Mouse (Mus musculus): ENCODE measurements around the gene Cdc25b. TPM values are rescaled to one million over a fixed set of nuclear protein-coding genes. Genes with fewer than 3 reads are reported as not detected.
A peak's percentile ranks its signal among the peaks of the same experiment; 100 is the strongest.
"Not testable (repeated sequence)": the region's sequence is repeated elsewhere in the genome, so short reads cannot be mapped to it uniquely, and the experiment has no call there.

The Cdc25b gene
- polyA plus RNA-seq, 1 experiment, result 73.8 TPM

- Histone ChIP-seq H3ac (ENCODE audit: control insufficient read depth, insufficient read length, low read depth) (no peak overlapping the region), H3K79me3 (ENCODE audit: low read depth) (no peaks in the 10 kb centered on the region), H3K36me3 (ENCODE audit: control insufficient read depth, insufficient read depth) (no peaks in the 10 kb centered on the region), H3K79me2 (ENCODE audit: control insufficient read depth, insufficient read depth) (no peaks in the 10 kb centered on the region), H3K27me3 (ENCODE audit: control insufficient read depth, insufficient read depth, insufficient read length) (no peaks in the 10 kb centered on the region), H3K4me3 (ENCODE audit: insufficient read depth, poor library complexity, severe bottlenecking) (no peak overlapping the region)
- TF ChIP-seq MYOG (IDR thresholded peaks at IDR 0.05; ENCODE audit: control insufficient read depth, extremely low read depth, insufficient read length) (no peak), CTCF (IDR thresholded peaks at IDR 0.05; ENCODE audit: control insufficient read depth, insufficient read depth, insufficient read length) (no peak), CEBPB (IDR thresholded peaks at IDR 0.05; ENCODE audit: low read depth) (no peak), USF1 (IDR thresholded peaks at IDR 0.05; ENCODE audit: low read depth) (no peak), MYOD1 (IDR thresholded peaks at IDR 0.05; ENCODE audit: control insufficient read depth, insufficient read length, low read depth) (no peak), MAX (IDR thresholded peaks at IDR 0.05) (no peak), FOSL1 (IDR thresholded peaks at IDR 0.05; ENCODE audit: insufficient read depth, low read length, poor library complexity, severe bottlenecking) (no peak)
Measured at GRCm38 (mm10) chr2:131225178-131225577, 38.4 kb downstream of the Cdc25b start.

DNA sequence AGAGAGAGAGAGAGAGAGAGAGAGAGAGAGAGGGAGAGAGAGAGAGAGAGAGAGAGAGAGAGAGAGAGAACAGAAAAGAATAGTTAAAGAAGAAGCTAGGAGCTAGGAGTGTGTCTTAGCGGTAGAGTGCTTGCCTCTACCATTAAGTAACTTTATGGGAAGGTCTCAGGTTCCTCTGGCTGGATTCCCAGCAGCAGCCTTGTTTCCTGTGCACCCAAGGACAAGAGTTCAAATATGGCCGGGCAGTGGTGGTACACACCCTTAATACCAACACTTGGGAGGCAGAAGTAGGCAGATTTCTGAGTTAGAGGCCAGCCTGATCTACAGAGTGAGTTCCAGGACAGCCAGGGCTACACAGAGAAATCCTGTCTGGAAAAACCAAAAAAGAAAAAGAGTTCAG, 39.9 kb downstream of the Cdc25b start:
- not testable (repeated sequence) for H3ac ChIP-seq (ENCODE audit: control insufficient read depth, insufficient read length, low read depth); H3K27me3 ChIP-seq (ENCODE audit: control insufficient read depth, insufficient read depth, insufficient read length); H3K79me3 ChIP-seq (ENCODE audit: low read depth); H3K36me3 ChIP-seq (ENCODE audit: control insufficient read depth, insufficient read depth); H3K4me3 ChIP-seq (ENCODE audit: insufficient read depth, poor library complexity, severe bottlenecking); H3K79me2 ChIP-seq (ENCODE audit: control insufficient read depth, insufficient read depth)

- TF ChIP-seq CEBPB (IDR thresholded peaks at IDR 0.05; ENCODE audit: low read depth) (no peak), MYOG (IDR thresholded peaks at IDR 0.05; ENCODE audit: control insufficient read depth, extremely low read depth, insufficient read length) (no peak), FOSL1 (IDR thresholded peaks at IDR 0.05; ENCODE audit: insufficient read depth, low read length, poor library complexity, severe bottlenecking) (no peak), MAX (IDR thresholded peaks at IDR 0.05) (no peak), MYOD1 (IDR thresholded peaks at IDR 0.05; ENCODE audit: control insufficient read depth, insufficient read length, low read depth) (no peak), USF1 (IDR thresholded peaks at IDR 0.05; ENCODE audit: low read depth) (no peak), CTCF (IDR thresholded peaks at IDR 0.05; ENCODE audit: control insufficient read depth, insufficient read depth, insufficient read length) (no peak)
- Histone ChIP-seq H3K79me2 (ENCODE audit: control insufficient read depth, insufficient read depth) (no peaks in the 10 kb centered on the region), H3K27me3 (ENCODE audit: control insufficient read depth, insufficient read depth, insufficient read length) (no peaks in the 10 kb centered on the region), H3K4me3 (ENCODE audit: insufficient read depth, poor library complexity, severe bottlenecking) (no peak overlapping the region), H3K79me3 (ENCODE audit: low read depth) (no peaks in the 10 kb centered on the region), H3ac (ENCODE audit: control insufficient read depth, insufficient read length, low read depth) (no peak overlapping the region), H3K36me3 (ENCODE audit: control insufficient read depth, insufficient read depth) (no peaks in the 10 kb centered on the region)
Measured at GRCm38 (mm10) chr2:131227243-131227642, 40.5 kb downstream of the Cdc25b start.

GRCm38 (mm10) chr2:131232558-131232957, 45.8 kb downstream of the Cdc25b start:
- H3K27me3 ChIP-seq (ENCODE audit: control insufficient read depth, insufficient read depth, insufficient read length), result no peaks in the 10 kb centered on the region
- no peak for TF ChIP-seq MAX (IDR thresholded peaks at IDR 0.05)
- no peak for TF ChIP-seq MYOG (IDR thresholded peaks at IDR 0.05; ENCODE audit: control insufficient read depth, extremely low read depth, insufficient read length)
- no peak for TF ChIP-seq CEBPB (IDR thresholded peaks at IDR 0.05; ENCODE audit: low read depth)
- TF ChIP-seq MYOD1 (IDR thresholded peaks at IDR 0.05; ENCODE audit: control insufficient read depth, insufficient read length, low read depth), result no peak
- TF ChIP-seq CTCF (IDR thresholded peaks at IDR 0.05; ENCODE audit: control insufficient read depth, insufficient read depth, insufficient read length), result no peak
- TF ChIP-seq FOSL1 (IDR thresholded peaks at IDR 0.05; ENCODE audit: insufficient read depth, low read length, poor library complexity, severe bottlenecking), result no peak
- no peak for TF ChIP-seq USF1 (IDR thresholded peaks at IDR 0.05; ENCODE audit: low read depth)
- no peak overlapping the region for H3ac ChIP-seq (ENCODE audit: control insufficient read depth, insufficient read length, low read depth)
- peaks cover 27% of the 10 kb centered on the region for H3K79me2 ChIP-seq (ENCODE audit: control insufficient read depth, insufficient read depth)
- H3K36me3 ChIP-seq (ENCODE audit: control insufficient read depth, insufficient read depth), result peaks cover 7% of the 10 kb centered on the region
- H3K79me3 ChIP-seq (ENCODE audit: low read depth), result peaks cover 2% of the 10 kb centered on the region
- no peak overlapping the region for H3K4me3 ChIP-seq (ENCODE audit: insufficient read depth, poor library complexity, severe bottlenecking)

GRCm38 (mm10) chr2:131233307-131234126, 46.8 kb downstream of the Cdc25b start, which contains the start of gene Mavs:
TSS of gene Mavs (plus strand) at chr2:131234063.
- peaks cover 8% of the 10 kb centered on the region for H3K36me3 ChIP-seq (ENCODE audit: control insufficient read depth, insufficient read depth)
- TF ChIP-seq FOSL1 (IDR thresholded peaks at IDR 0.05; ENCODE audit: insufficient read depth, low read length, poor library complexity, severe bottlenecking) (no peak), MAX (IDR thresholded peaks at IDR 0.05) (no peak)
- peak within 1 kb of the TSS; percentile 72 for H3K4me3 ChIP-seq (ENCODE audit: insufficient read depth, poor library complexity, severe bottlenecking)
- peaks cover 2% of the 10 kb centered on the region for H3K79me3 ChIP-seq (ENCODE audit: low read depth)
- peaks cover 27% of the 10 kb centered on the region for H3K79me2 ChIP-seq (ENCODE audit: control insufficient read depth, insufficient read depth)
- H3K27me3 ChIP-seq (ENCODE audit: control insufficient read depth, insufficient read depth, insufficient read length), result no peaks in the 10 kb centered on the region
- peak within 1 kb of the TSS; percentile 82 for H3ac ChIP-seq (ENCODE audit: control insufficient read depth, insufficient read length, low read depth)

DNA sequence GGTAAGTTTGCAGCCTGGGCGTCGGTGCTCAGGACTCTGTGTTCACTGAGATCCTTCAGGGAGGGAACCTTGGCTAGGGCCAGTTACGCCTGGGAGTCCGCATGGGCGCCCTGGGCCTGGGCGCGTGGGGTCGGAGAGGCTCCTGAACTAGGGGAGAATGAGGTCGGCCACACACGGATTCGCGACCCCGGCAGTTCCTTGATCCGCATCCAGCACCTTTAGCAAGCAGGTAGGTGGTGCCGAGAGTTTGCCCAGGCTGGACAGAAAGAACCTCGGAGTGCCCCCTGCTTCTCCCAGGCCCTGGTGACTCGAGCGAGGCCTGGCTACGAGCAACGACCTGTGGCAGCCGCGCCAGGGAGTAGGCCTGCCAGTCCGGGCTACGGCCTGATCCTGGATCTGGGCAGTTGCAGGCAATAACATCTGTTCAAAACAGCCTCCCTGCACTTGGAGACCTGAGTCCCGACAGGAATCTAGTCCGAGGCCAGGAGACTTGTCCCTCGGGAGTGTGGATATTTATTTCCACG, 47.4 kb downstream of the Cdc25b start:
- peaks cover 11% of the 10 kb centered on the region for H3K36me3 ChIP-seq (ENCODE audit: control insufficient read depth, insufficient read depth)
- peak overlapping the region; percentile 82 for H3ac ChIP-seq (ENCODE audit: control insufficient read depth, insufficient read length, low read depth)
- TF ChIP-seq CEBPB (IDR thresholded peaks at IDR 0.05; ENCODE audit: low read depth) (no peak), MYOG (IDR thresholded peaks at IDR 0.05; ENCODE audit: control insufficient read depth, extremely low read depth, insufficient read length) (no peak), FOSL1 (IDR thresholded peaks at IDR 0.05; ENCODE audit: insufficient read depth, low read length, poor library complexity, severe bottlenecking) (no peak), USF1 (IDR thresholded peaks at IDR 0.05; ENCODE audit: low read depth) (no peak), CTCF (IDR thresholded peaks at IDR 0.05; ENCODE audit: control insufficient read depth, insufficient read depth, insufficient read length) (no peak)
- no peaks in the 10 kb centered on the region for H3K27me3 ChIP-seq (ENCODE audit: control insufficient read depth, insufficient read depth, insufficient read length)
- peaks cover 27% of the 10 kb centered on the region for H3K79me2 ChIP-seq (ENCODE audit: control insufficient read depth, insufficient read depth)
- peak overlapping the region; percentile 72 for H3K4me3 ChIP-seq (ENCODE audit: insufficient read depth, poor library complexity, severe bottlenecking)
- peaks cover 2% of the 10 kb centered on the region for H3K79me3 ChIP-seq (ENCODE audit: low read depth)

Data from C2C12 (cell line).